Mouse (Mus musculus) hindbrain, embryonic 16.5 days (tissue): ENCODE measurements at regions not wholly inside any gene's neighbourhood (a gene's known extent, or its start where the extent isn't known, plus 50 kb on each side); places are given as distances from the start of the nearest gene placed in this dataset.

Experiments used
- ATAC-seq: fragments of 200-750 bp; cut with Nextera tagmentation; 2 replicates; pipeline ENCODE4 v1.8.0; 2017; ENCODE audit warnings: moderate TSS enrichment, moderate library complexity
- H3K27ac ChIP-seq: fragments of 300-500 bp; sonication (generic); 2 replicates; pipeline ENCODE4 v1.5.1; 2014; ENCODE audit warnings: low read depth, mild to moderate bottlenecking, control low read depth, low read length, moderate library complexity
- H3K27me3 ChIP-seq: fragments of 300-500 bp; sonication (generic); replicated peaks from 2 replicates; pipeline ENCODE4 v1.6.1; 2014; ENCODE audit warnings: low read length; ENCODE audit not compliant: control insufficient read depth, insufficient read depth
- H3K36me3 ChIP-seq: fragments of 300-500 bp; sonication (generic); 2 replicates; pipeline ENCODE4 v1.6.1; 2014; ENCODE audit warnings: mild to moderate bottlenecking, low read length, moderate library complexity, mixed read lengths; ENCODE audit not compliant: control insufficient read depth, insufficient read depth
- H3K4me1 ChIP-seq: fragments of 300-500 bp; sonication (generic); 2 replicates; pipeline ENCODE4 v1.6.1; 2014; ENCODE audit warnings: low read depth, low read length; ENCODE audit not compliant: control insufficient read depth, insufficient read depth
- H3K4me2 ChIP-seq: fragments of 300-500 bp; sonication (generic); 2 replicates; pipeline ENCODE4 v1.6.1; 2014; ENCODE audit warnings: mild to moderate bottlenecking, low read length, control low read depth, moderate library complexity
- H3K4me3 ChIP-seq: fragments of 300-500 bp; sonication (generic); 2 replicates; pipeline ENCODE4 v1.5.1; 2014; ENCODE audit warnings: mild to moderate bottlenecking, low read length, control low read depth, moderate library complexity
- H3K9ac ChIP-seq: fragments of 300-500 bp; sonication (generic); 2 replicates; pipeline ENCODE4 v1.6.1; 2014; ENCODE audit warnings: low read depth, mild to moderate bottlenecking, control low read depth, low read length, moderate library complexity
- H3K9me3 ChIP-seq: fragments of 300-500 bp; sonication (generic); 2 replicates; pipeline ENCODE4 v1.6.1; 2014; ENCODE audit warnings: mild to moderate bottlenecking, low read length, moderate library complexity; ENCODE audit not compliant: control insufficient read depth
- WGBS: fragments of 180-500 bp; shearing (Covaris S2); extraction: QIAGEN DNeasy Blood & Tissue Kit; methylation state at CpG from one replicate; pipeline ENCODE4 v1.1.7; 2014; 5-methylcytosine and 5-hydroxymethylcytosine counted together

DNA sequence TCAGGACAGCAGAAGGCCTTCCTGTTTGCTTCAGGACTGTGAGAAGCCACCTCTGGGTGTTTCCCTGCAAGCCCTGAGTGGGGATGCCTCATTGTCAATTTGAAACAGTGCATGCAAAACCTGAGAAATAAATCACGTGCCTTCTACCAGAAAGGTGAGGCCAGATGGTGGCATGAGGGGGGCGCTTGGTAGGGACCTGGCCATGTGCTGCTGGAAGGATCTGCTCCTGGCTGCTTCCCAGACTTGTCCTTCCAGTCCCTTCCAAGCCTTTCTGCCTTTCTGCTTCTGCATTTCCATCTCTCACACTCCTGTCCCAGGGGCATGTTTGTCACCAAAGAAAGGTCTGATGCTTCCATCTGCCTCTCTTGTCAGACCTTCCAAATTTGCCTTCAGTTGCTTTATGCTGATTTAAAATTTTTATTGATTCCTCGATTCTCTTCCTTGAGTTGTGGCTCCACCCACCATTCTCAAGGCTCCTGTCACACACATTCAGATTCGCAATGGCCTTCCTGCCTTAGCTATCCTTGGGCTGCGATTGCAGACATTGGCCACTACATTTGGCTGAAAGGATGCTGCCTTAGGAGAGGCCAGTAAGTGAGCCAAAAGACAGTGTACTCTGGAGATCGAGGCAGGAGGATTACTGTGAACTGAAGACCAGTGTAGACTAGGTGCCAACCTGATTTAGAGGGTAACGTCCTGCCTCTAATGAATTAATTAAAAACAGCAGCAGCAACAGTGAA lies 289.9 kb downstream of the Tcerg1l start:
- Histone ChIP-seq H3K27ac (no peak overlapping the region), H3K4me3 (no peak overlapping the region), H3K4me1 (no peaks in the 10 kb centered on the region), H3K36me3 (no peaks in the 10 kb centered on the region), H3K9ac (no peak overlapping the region), H3K27me3 (no peaks in the 10 kb centered on the region), H3K9me3 (no peaks in the 10 kb centered on the region), H3K4me2 (no peak overlapping the region)
- peak; percentile 45 for ATAC-seq
- 58% methylated on average over 7 of the region's 7 CpGs for WGBS

- Histone ChIP-seq H3K36me3 (no peaks in the 10 kb centered on the region), H3K27ac (no peak overlapping the region), H3K4me1 (peaks cover 11% of the 10 kb centered on the region), H3K4me2 (no peak overlapping the region), H3K9ac (no peak overlapping the region), H3K4me3 (no peak overlapping the region), H3K27me3 (no peaks in the 10 kb centered on the region), H3K9me3 (no peaks in the 10 kb centered on the region)
- ATAC-seq = peak; percentile 77; the same call in 1 of the 2 replicates
- WGBS = 8% methylated on average over 4 of the region's 4 CpGs
Measured at GRCm38 (mm10) chr7:138121497-138121896, 276.0 kb downstream of the Tcerg1l start.

- 43% methylated on average over 2 of the region's 2 CpGs for WGBS
- Histone ChIP-seq H3K4me3 (no peak overlapping the region), H3K4me1 (no peaks in the 10 kb centered on the region), H3K9me3 (no peaks in the 10 kb centered on the region), H3K9ac (no peak overlapping the region), H3K4me2 (no peak overlapping the region), H3K27me3 (no peaks in the 10 kb centered on the region), H3K36me3 (no peaks in the 10 kb centered on the region), H3K27ac (no peak overlapping the region)
- no peak for ATAC-seq
Measured at GRCm38 (mm10) chr7:138129701-138130100, 267.8 kb downstream of the Tcerg1l start.

- H3K4me2 ChIP-seq = no peak overlapping the region
- no peak overlapping the region for H3K9ac ChIP-seq
- H3K4me1 ChIP-seq = no peaks in the 10 kb centered on the region
- no peaks in the 10 kb centered on the region for H3K27me3 ChIP-seq
- ATAC-seq = no peak
- WGBS = 92% methylated on average over 6 of the region's 6 CpGs
- H3K36me3 ChIP-seq = no peaks in the 10 kb centered on the region
- no peak overlapping the region for H3K4me3 ChIP-seq
- H3K9me3 ChIP-seq = no peaks in the 10 kb centered on the region
- no peak overlapping the region for H3K27ac ChIP-seq
Measured at GRCm38 (mm10) chr7:138133427-138133826, 264.1 kb downstream of the Tcerg1l start.

GRCm38 (mm10) chr7:138137934-138138333 lies 259.6 kb downstream of the Tcerg1l start:
- Histone ChIP-seq H3K4me3 (no peak overlapping the region), H3K36me3 (no peaks in the 10 kb centered on the region), H3K27ac (no peak overlapping the region), H3K4me2 (no peak overlapping the region), H3K27me3 (no peaks in the 10 kb centered on the region), H3K9me3 (no peaks in the 10 kb centered on the region), H3K4me1 (no peaks in the 10 kb centered on the region), H3K9ac (no peak overlapping the region)
- no peak for ATAC-seq
- WGBS = 46% methylated on average over 1 of the region's 1 CpGs

- Histone ChIP-seq H3K4me3 (no peak overlapping the region), H3K27me3 (no peaks in the 10 kb centered on the region), H3K36me3 (no peaks in the 10 kb centered on the region), H3K4me1 (no peaks in the 10 kb centered on the region), H3K9ac (no peak overlapping the region), H3K27ac (no peak overlapping the region), H3K9me3 (no peaks in the 10 kb centered on the region), H3K4me2 (no peak overlapping the region)
- WGBS = 71% methylated on average over 5 of the region's 5 CpGs
- ATAC-seq = no peak
Measured at GRCm38 (mm10) chr7:138139766-138140165, 257.8 kb downstream of the Tcerg1l start.

- H3K9me3 ChIP-seq = no peaks in the 10 kb centered on the region
Measured at GRCm38 (mm10) chr7:138149496-138149895, 248.0 kb downstream of the Tcerg1l start.

DNA sequence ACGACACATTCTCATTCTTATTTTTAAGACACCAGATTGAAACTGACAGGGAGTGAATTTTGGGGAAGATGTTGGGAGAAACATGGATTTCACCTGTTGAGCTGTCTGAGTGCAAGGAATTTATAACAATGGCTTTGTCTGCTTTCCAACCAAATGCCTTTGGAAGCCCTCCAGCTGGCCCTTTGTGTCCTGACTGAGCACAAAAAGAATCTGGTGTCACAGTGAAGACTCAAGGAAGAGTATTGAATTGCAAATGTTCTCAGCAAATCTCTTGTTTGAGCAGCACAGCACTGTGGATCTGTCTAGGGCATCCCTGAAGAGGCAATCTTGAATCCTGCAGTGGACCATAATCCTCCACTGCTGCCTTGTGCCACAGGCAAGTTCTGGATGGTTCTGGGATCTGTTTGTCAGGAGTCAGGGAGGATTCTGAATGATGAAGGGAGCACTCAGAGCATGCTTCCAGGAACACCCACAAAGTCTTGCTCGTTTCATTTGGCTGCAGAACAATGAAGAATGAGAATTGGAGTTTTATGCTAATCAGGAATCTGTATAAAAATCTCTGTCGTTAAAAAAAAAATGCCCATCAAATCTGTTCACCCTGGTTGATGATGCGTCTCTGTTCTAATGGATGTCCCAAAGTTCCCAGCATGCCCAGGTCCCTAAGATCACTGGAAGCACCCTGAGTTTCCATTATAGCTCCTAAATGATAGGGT lies 243.9 kb downstream of the Tcerg1l start:
- H3K9me3 ChIP-seq = no peaks in the 10 kb centered on the region
- no peak overlapping the region for H3K27ac ChIP-seq
- H3K9ac ChIP-seq = no peak overlapping the region
- H3K4me1 ChIP-seq = no peaks in the 10 kb centered on the region
- no peak overlapping the region for H3K4me2 ChIP-seq
- no peak for ATAC-seq
- 28% methylated on average over 4 of the region's 4 CpGs for WGBS
- H3K4me3 ChIP-seq = no peak overlapping the region
- H3K36me3 ChIP-seq = no peaks in the 10 kb centered on the region
- H3K27me3 ChIP-seq = no peaks in the 10 kb centered on the region

More at GRCm38 (mm10) chr7:138149496-138149895, 248.0 kb downstream of the Tcerg1l start:
- Histone ChIP-seq H3K4me2 (no peak overlapping the region), H3K27ac (no peak overlapping the region), H3K4me1 (no peaks in the 10 kb centered on the region), H3K36me3 (no peaks in the 10 kb centered on the region), H3K4me3 (no peak overlapping the region), H3K9ac (no peak overlapping the region), H3K27me3 (no peaks in the 10 kb centered on the region)
- 79% methylated on average over 2 of the region's 2 CpGs for WGBS
- ATAC-seq = no peak
